Mouse (Mus musculus) lung, postnatal 4 days (tissue): ENCODE results near the gene Ran.
A peak's percentile ranks its signal among the peaks of the same experiment; 100 is the strongest.
"Not testable (repeated sequence)": the region's sequence is repeated elsewhere in the genome, so short reads cannot be mapped to it uniquely, and the experiment has no call there.

Experiments used
- DNase-seq, 2 experiments: peaks; one replicate each; pipeline ENCODE4 v3.0.0; 2021

Ran gene

DNA sequence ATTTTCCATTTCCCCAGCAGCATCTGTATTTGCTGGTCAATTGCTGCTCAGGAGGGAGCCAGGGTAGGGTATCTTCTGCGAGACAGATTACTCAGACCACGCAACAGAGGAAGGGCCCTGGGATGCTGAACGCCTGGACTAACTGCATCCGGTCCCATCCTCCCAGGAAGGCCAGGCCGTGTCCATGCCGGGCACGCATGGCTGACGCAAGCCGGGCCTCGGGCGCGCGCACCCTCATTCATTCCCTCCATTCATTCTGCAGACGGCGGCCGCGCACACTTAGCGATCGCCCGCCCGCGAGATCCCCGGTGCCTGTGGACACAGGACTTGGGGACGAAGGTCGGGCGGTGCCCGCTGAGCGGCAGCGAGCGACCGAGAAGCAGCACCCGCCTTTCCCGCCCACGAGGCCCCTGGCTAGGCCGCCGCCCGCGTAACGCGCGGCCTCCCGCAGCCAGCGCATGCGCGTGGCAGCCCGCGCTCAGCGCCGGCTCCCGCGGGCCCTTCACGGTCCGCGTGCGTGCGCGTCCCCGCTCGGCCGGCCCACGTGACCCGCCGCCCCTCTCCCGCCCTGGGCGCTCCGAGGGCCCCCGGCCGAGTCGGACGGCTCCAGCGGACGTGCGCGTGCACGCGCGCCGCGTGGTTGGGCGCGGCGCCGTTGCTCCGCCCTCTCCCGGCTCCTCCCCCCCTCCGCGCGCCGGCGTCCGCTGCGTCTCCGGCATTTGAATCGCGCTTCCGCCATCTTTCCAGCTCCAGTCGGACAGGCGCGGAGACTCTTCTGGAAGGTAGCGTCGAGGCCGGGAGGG lies at the start of gene Ran:
Ran (plus strand) TSS at position 573 of the 803 bp plus-strand sequence.
- peak; percentile 97 to 99 for DNase-seq

DNA sequence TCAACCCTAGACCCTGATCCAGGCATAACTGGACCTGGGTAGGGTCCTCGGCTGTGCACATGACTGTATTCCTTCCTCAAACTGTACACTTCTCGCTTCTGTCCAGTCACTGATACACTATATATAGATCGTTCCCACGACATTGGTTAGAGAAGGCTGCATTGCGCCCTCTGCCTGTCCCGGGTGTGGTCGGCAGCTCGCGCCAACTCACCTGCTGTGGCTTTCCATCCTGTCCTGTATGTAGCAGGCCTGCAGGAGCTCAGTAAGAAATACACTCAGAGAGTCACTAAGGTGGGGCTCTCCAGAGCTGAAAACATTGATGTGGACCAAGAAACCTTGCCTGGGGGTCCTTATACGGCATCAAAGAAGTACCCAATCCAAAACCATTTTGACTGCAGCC lies 49.0 kb upstream of the Ran start:
- DNase-seq, result no peak

DNA sequence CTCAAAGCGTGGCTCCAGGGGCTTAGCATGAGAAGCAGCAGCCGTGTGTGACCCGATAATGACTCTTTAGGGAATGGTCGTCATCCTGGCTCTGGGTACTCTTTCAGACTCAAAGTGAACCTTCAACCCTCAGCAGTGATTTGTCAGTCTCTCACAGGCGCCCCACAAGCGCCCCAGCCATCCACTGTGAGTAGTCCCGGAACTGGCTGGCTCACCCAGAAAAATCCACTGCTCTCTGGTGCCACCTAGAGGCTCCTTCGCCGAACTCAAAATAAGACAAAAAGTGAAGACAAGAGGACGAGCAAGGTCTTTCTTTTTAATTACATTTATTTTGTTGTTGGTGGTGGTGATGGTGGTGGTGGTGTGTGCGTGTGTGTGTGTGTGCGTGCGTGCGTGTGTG lies 48.6 kb upstream of the Ran start:
- DNase-seq, result peak in 1 of 2 experiments; percentile 67

DNA sequence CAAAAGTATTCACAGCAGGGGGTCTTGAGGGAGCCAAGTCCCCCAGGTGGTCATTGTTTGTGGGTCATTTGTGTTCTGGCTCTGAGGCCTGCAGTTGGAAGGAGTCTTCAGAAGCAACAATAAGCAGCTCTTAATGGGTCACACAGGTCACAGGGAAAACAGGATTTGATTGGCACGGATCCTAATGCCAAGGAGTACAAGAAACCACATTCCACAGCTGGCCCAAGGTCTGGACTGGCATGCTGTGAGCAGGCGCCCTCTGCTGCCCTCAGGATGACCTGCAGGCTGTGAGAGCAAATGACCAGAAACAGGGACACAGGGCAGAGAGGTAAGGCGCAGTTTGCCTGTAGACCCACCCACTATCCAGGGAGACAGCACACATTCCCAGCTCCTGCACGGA lies 43.6 kb upstream of the Ran start:
- peak; percentile 37 to 47 for DNase-seq

DNA sequence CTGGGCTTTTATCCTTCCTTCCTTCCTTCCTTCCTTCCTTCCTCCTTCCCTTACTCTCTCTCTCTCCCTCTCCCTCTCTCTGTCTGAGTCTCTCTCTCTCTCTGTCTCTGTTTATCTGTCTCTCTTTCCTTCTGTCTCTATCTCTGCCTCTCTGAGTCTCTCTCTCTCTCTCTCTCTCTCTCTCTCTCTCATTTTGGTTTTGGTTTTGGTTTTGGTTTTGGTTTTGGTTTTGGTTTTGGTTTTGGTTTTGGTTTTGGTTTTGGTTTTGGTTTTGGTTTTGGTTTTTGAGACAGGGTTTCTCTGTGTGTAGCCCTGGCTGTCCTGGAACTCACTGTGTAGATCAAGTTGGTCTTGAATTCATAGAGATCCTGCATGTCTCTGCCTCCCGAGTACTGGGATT lies 42.4 kb upstream of the Ran start:
- not testable (repeated sequence) for DNase-seq

DNA sequence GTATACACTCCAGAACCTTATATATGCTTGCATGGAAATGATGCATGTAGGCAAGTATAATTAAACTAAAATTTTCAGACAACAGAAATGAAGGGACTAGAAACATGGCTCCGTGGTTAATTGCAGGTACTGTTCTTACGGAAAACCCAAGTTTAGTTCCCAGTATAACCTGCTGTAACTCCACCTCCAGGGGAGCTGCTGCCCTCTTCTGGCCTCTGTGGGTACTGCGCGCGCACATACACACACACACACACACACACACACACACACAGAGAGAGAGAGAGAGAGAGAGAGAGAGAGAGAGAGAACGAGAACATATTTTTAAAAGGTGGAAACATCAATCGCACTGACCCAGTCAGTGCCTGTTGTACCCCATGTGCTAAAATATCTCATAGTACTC lies 40.9 kb upstream of the Ran start:
- DNase-seq, result no peak

DNA sequence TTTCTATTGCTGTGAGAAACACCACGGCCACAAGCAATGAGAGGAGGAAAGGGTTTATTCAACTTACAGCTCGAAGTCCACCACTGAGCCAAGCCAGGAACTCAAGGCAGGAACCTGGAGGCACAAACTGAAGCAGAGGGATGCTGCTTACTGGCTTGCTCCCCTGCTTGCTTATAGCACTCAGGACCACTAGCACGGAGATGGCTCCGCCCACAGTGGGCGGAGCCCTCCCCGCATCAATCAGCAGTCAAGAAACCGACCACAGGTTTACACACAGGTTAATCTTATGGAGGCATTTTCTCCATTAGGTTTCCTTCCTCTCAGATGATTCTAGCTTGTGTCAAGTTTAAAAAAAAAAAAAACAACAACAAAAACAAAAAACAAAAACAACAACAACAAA lies 39.0 kb upstream of the Ran start:
- DNase-seq, result no peak

DNA sequence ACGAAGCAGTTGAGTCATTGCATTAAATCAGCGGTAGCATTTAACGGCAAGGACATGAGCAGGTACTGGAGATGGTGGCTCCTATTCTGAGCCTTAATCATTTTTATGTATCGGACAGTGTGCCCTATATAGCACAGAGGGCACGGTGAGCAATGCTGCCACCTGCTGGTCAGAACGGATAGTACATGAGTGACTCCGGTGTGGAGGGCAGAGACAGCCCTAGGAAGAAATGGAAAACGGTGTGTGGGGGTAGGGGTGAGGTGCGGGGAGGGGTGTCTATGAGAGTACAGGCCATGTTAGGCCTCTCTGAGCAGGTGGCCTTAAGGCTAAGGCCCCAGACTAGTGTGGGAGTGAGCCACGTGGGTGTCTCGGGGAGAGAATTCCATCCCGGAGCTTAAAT lies 38.3 kb upstream of the Ran start:
- peak; percentile 34 to 64 for DNase-seq

DNA sequence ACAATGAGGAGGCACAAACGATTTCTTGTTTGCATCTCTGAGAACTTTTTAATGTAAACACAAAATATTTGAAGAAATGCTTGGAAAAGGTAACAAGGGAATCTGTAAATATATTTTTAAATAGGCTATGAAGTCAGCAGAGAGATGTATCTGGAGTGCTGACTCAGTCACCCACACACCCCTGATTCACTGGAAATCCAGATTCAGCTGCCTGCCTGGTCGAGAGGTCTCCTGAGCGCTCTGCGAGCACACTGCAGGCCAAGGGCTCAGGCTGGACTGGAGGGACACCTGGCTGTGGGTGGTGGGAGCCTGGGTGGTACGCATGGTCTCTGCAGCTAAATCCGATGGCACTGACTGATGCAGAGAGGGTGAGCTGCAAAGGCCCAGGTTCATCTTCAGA lies 35.3 kb upstream of the Ran start:
- DNase-seq, result no peak

DNA sequence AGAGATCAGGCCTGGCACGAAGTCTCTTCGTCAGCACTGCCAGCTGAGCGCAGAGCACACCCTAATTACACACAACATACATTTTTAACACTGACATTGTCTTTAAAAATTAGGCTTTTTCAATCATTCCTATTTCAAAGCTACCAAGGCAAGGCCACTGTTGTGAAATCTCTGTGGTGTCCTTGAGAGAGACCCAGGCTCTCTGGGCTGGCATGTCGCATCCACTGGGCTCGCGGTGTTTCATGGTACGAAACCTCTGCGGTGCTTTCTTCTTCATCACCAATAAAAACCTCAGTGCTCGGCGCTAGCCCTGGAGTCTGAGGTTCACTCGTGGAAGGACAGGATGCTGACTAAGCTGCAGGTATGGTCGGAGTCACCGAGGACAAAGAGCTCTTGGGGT lies 33.9 kb upstream of the Ran start:
- no peak for DNase-seq

DNA sequence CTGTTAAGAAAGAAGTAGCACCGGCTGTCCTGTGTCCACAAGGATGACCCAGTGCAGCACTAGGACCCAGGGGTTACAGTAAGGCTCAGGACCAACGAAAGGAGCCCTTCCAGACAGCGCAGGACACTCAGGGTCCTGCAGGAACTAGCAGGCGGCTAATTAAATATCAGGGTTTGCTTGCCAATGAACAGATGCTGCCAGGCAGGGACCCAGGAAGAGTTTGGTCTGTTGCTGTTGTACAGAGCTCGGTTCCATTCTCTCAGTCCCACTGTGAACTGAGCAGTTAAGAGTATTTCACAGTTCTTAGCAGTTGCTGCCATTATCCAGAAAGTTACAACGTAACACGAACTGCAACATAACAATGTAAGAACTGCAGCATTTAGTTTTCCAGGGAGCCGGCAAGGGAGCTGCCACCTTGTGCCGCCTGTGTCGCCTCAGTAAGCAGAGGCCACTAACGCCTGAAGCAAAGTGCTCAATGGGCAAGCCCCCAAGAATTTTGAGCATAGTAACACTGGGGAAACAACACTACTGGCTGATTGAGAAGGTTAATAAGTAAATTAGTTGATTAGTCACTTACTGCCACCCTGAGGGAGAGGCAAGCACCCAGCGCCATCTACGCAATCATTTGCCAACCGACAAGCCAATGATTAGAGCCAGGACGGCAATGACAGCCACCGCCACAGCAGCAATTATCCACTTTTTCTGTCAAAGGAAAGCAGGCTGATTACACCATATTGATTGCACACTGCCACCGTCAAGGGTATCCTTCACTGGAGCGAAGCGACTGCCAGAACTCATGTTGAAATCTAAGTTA lies 32.5 kb upstream of the Ran start:
- no peak for DNase-seq

DNA sequence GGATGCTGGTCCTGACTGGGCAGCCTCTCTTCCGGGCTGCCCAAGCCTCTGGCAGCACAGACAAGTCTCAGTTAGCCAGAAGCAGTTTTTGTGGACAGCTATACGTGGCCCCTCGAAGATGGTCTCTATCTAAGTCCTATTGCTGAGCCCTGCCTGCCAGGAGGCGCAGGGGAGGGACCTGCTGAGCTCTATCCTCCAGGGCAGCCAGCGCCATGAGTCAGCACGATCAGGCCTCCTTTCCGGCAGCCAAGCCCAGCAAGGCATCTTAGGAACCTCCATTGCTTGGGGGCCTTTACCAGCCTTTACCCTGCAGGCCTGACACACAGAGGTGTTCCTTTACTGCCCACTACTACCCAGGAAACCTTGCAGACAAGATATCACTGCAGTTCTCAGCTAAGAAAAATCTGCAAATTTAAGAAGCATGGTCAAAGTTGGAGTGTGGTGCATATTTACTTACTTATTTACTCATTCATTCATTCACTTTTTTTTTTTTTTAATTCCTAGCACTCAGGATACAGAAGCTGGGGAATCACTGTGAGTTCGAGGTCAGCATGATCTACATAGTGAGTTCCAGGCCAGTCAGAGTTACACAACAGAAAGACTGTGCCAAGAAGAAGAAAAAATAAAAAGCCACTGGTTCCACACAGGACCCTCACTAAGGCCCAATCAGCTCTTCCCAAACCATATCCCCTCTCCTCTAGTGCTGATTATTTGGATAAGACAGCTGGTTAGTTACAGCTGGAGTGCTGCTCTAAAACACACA lies 19.0 kb upstream of the Ran start:
- no peak for DNase-seq

DNA sequence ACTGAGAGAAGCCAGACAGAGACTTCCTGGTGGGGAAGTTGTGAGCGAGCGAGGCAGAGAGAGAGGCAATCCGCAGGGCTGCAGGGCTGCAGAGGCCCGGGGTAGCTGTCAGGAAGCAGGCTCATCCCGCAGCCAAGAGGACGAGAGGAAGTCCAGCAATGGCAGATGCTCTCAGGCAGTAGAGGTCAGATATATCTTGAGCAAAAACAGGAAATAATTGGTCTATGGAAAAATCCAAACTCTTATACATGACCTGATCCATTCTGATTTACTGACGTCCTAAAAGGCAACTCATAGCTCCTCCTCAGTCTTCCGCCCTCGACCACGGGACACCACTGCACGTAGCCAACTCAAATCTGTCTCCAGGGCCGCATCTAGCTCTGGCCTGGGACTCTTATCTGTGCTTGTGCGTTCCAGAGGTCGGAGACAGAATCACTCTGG lies 17.3 kb upstream of the Ran start:
- peak; percentile 60 to 66 for DNase-seq

DNA sequence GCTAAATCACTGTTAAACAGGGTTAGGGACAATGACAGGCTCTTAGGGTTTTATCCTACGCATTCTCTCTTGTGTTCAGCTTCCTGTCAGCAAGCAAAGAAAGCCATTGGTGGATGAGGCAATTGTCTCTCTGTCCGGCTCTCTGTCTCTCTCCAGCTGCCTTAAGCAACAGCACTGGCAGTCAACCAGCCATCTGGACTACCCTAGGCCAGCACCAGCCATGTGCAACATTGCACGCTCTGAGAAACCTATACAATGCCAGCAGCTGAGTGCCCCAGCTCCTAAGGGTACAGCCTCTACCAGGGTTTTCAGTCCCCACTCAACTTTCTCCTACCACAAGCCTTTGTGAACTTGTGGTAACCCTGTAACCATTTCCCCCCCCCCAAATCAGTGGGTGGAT lies 14.5 kb upstream of the Ran start:
- DNase-seq, result peak in 1 of 2 experiments; percentile 45

DNA sequence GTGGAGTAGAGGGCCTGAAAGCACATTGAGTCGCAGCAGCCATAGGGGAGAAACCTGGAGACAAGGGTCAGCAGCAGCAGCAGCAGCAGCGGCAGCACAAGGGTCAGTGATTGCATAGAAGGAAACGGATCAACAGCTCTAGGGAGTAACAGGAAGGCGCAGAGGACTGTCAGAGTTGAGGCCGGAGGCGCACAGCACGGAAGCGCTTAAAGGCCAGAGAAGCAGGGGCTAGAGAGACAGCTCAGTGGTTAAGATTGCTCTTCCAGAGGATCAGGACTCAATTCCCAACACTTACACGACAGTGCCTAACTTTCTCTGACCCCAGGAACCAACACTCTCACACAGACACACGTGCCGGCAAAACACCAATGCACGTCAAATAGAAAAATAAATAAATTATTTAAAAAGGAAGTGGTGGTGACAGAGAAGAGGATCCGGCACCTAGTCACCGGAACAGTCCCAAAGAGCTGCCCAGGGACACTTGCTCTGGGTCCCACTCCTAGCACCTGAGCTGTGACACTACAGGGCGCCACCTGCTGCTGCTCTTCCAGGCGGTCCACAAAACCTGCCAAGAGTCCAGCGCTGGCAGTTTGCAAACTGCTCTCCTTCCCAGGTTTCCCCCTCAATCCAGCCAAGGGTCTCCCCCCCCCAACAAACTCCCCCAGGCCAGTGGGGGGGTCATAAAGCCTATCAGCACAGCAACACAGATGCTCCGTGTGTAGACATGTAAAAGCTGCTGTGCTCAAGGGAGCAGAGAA lies 13.7 kb upstream of the Ran start:
- DNase-seq, result peak in 1 of 2 experiments; percentile 9

DNA sequence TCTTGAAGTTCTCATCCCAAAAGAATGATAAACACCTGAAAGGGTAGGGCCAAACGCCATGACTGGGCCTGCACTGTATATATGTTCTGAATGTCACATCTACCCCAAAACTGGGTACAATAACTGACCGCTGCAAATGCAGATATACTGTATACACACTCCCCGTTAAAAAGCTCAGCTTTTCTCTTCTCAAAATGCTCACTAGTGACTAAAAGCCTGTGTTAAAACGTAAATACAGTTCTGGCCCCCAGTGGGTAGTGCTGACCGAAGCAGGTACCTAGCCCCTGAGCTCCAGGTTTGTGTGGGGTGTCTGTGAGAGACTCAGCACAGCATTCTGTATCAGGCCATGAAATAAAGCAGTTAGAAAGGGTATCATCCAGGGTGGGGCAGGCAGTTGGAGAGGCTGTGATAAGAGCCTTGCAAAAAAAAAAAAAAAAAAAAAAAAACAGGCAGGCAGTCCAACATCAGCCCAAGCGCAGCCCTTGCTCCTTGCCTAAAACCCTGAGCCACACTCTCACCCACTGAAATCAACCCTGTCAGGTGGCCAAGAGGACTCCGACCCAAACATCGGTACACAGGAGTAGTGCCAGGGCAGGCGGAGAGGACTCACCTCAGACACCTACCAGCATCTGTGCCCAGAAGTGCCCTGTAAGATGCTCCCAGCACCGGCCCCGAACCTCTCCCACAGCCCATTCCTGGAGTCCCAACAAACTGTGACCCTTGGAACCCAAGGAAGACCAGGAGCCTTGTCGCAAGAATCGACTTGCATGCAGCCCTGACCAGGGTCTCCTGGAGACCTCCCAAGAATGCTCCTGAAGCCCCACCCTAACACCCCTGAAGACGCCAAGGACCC lies 12.5 kb upstream of the Ran start:
- no peak for DNase-seq

DNA sequence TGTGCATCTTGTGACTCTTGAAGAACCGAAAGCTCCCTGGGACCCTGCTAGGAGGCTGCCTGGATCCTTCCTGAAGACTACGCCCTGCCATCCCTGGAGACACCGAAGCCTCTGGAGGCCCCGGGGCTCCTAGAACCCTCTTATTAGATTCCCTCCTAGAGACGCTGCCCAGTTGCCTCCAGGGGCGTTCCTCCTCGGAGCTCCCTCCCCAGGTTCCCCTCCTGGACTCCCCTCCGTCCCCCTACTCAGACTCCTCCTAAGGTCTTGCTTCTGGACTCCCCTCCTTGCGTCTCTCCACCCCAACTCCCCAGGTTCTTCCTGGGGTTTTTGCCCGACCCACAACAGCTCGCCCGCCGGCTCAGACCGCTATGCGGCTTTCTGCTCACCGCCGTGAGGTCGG lies 11.9 kb upstream of the Ran start:
- no peak for DNase-seq

DNA sequence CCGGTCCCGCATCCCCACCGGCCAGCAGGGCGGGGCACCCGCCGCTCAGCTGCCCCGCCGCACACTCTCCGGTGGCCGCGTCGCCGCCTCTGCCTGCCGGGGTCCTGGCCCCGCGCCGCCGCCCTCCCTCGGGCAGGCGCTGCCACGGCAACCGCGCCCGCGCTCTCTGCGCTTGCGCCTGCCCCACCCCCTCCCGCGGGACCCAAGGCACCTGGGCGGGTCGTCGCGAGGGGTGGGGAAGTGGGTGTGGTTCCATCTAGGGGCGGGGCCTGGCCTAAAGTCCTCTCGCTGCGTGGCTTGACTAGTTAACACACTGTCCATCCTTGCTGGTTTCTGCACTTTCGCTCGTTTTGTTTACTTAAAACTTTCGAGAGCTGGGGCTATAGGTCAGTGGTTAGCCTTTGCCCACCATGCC lies 11.4 kb upstream of the Ran start, which contains the start of gene Stx2:
Stx2 (minus strand) TSS at position 163 of the 415 bp plus-strand sequence.
- peak; percentile 93 to 95 for DNase-seq

DNA sequence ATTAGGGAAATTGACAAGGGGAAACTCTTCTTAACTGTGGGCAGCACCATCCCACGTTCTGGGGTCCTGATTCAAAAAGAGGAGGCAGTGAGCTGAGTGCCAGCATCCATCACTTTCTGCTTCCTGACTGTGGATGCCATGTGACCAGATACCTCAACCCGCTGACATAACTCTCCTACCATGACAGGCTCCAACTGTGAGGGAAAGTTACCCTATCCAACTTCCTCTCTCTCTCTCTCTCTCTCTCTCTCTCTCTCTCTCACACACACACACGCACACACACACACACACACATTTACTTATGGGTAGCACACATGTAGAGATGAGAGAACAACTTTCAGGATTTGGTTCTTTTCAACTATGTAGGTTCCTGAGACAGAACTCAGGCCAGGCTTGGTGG lies 10.3 kb upstream of the Ran start:
- DNase-seq, result no peak

DNA sequence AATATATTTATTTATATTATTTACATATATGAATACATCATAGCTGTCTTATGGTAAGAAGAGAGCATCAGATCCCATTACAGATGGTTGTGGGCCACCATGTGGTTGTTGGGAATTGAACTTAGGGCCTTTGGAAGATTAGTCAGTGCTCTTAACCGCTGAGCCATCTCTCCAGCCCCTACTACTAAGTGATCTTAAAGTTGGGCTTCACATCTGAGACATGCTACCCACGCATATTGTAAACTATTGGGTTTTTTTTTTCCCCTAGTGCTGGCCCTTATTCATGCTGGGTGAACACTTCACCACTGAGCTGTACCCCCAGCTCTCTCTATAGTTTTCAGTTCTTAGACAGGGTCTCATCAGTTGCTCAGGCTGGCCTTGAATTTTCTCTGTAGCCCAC lies 8.9 kb upstream of the Ran start:
- DNase-seq, result no peak

DNA sequence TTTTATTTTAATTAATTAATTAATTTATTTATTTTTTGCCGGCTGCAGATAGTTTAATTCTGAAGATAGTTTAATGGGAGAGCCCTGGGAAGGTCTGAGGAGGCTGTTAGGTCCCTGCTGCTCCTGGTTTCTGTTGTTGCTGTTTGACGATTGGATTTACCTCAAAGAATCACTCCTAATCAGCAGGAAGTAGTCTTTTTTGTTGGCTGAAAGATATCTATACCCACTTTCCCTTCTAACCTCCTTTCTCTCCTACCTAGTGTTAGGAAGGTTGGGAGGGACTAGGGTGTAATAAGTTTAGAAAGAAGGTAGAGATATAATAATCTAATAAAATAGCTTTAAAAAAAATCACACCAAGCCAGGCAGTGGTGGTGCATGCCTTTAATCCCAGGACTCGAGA lies 4.8 kb upstream of the Ran start:
- DNase-seq, result no peak

DNA sequence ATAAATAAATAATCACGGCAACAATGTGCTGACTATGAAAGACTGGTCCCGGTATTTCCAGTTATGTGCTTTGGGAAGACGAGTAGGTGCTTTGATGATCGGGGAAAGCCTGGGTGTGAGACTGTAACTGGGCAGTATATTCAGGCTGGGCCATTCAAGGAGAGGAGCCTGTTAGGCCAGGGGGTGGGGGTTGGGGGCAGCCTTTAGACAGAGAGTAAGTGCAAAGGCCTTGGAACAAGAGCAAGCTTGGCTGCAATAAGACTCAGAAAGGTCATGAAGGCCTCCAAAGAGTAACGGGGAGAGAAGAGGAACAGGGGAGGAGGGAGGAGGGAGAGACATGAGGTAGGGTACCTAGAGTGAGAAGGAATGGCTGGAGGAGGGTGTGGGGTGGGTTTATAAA lies 4.3 kb upstream of the Ran start:
- DNase-seq, result no peak
